Mouse (Mus musculus) intestine, postnatal 0 days (tissue): ENCODE data around the gene Flot2. TPM values are rescaled to one million over a fixed set of nuclear protein-coding genes. Genes with fewer than 3 reads are reported as not detected.

Source experiments
- ATAC-seq: fragments of 200-750 bp; cut with Nextera tagmentation; 2 replicates; pipeline ENCODE4 v1.8.0; 2017; ENCODE audit warnings: mild to moderate bottlenecking, moderate TSS enrichment, moderate library complexity
- H3K27ac ChIP-seq: fragments of 300-500 bp; sonication (generic); 2 replicates; pipeline ENCODE4 v1.5.1; 2014; ENCODE audit warnings: mild to moderate bottlenecking, low read depth, low read length, moderate library complexity
- H3K27me3 ChIP-seq: fragments of 300-500 bp; sonication (generic); replicated peaks from 2 replicates; pipeline ENCODE4 v1.6.1; 2014; ENCODE audit warnings: low read length, mixed read lengths; ENCODE audit not compliant: control insufficient read depth, insufficient read depth
- H3K36me3 ChIP-seq: fragments of 300-500 bp; sonication (generic); 2 replicates; pipeline ENCODE4 v1.6.1; 2014; ENCODE audit warnings: mild to moderate bottlenecking, moderate library complexity; ENCODE audit not compliant: control insufficient read depth, insufficient read depth
- H3K4me1 ChIP-seq: fragments of 300-500 bp; sonication (generic); replicated peaks from 2 replicates; pipeline ENCODE4 v1.6.1; 2014; ENCODE audit warnings: antibody characterized with exemption, low read length, mixed read lengths; ENCODE audit not compliant: control insufficient read depth, insufficient read depth
- H3K4me2 ChIP-seq: fragments of 300-500 bp; sonication (generic); replicated peaks from 2 replicates; pipeline ENCODE4 v1.6.1; 2014; ENCODE audit warnings: low read depth, mild to moderate bottlenecking, moderate library complexity
- H3K4me3 ChIP-seq: fragments of 300-500 bp; sonication (generic); 2 replicates; pipeline ENCODE4 v1.5.1; 2014; ENCODE audit warnings: low read depth, low read length
- H3K9ac ChIP-seq: fragments of 300-500 bp; sonication (generic); 2 replicates; pipeline ENCODE4 v1.6.1; 2014; ENCODE audit warnings: mild to moderate bottlenecking, low read depth, low read length
- H3K9me3 ChIP-seq: fragments of 300-500 bp; sonication (generic); 2 replicates; pipeline ENCODE4 v1.6.1; 2016; ENCODE audit warnings: mixed run types; ENCODE audit not compliant: control insufficient read depth
- CTCF ChIP-seq: sonication (generic); IDR thresholded peaks from 2 replicates; pipeline ENCODE4 v1.5.1; 2016; ENCODE audit warnings: low read depth, mild to moderate bottlenecking, control low read depth, antibody characterized with exemption, moderate library complexity
- WGBS: fragments of 180-500 bp; shearing (Covaris S2); extraction: QIAGEN DNeasy Blood & Tissue Kit; methylation state at CpG from one replicate; pipeline ENCODE4 v1.1.7; 2014; 5-methylcytosine and 5-hydroxymethylcytosine counted together
- polyA plus RNA-seq: library from polyadenylated mRNA; unstranded; fragments of >200 nt; fragmentation: Nextera tagmentation; extraction: Ambion mirVana; gene quantifications from 2 replicates; pipeline ENCODE4 v1.2.1, GENCODE M21; 2015

Gene Flot2
- polyA plus RNA-seq, 1 experiment from 2014 or later, result 23.3 TPM

GRCm38 (mm10) chr11:78029240-78029639 lies 8.5 kb upstream of the Flot2 start:
- Histone ChIP-seq H3K27ac (no peak overlapping the region), H3K36me3 (peaks cover 54% of the 10 kb centered on the region), H3K27me3 (no peaks in the 10 kb centered on the region), H3K4me1 (no peaks in the 10 kb centered on the region), H3K4me3 (no peak overlapping the region), H3K9ac (no peak overlapping the region), H3K9me3 (no peaks in the 10 kb centered on the region), H3K4me2 (no peak overlapping the region)
- no peak for ATAC-seq
- 94% methylated on average over 8 of the region's 8 CpGs for WGBS
- no peak for TF ChIP-seq CTCF

GRCm38 (mm10) chr11:78030600-78030999 lies 7.1 kb upstream of the Flot2 start:
- H3K27me3 ChIP-seq, result no peaks in the 10 kb centered on the region
- H3K4me1 ChIP-seq, result no peaks in the 10 kb centered on the region
- no peak overlapping the region for H3K4me3 ChIP-seq
- H3K36me3 ChIP-seq, result peaks cover 42% of the 10 kb centered on the region
- H3K9me3 ChIP-seq, result no peaks in the 10 kb centered on the region
- H3K9ac ChIP-seq, result no peak overlapping the region
- no peak for ATAC-seq
- no peak overlapping the region for H3K27ac ChIP-seq
- 80% methylated on average over 2 of the region's 2 CpGs for WGBS
- TF ChIP-seq CTCF, result no peak
- H3K4me2 ChIP-seq, result no peak overlapping the region

- H3K9ac ChIP-seq, result no peak overlapping the region
- no peak for TF ChIP-seq CTCF
- WGBS, result 41% methylated on average over 6 of the region's 6 CpGs
- H3K27ac ChIP-seq, result no peak overlapping the region
- no peaks in the 10 kb centered on the region for H3K27me3 ChIP-seq
- H3K9me3 ChIP-seq, result no peaks in the 10 kb centered on the region
- peak overlapping the region; percentile 62; the same call in 1 of the 2 replicates for H3K4me3 ChIP-seq
- no peak for ATAC-seq
- peaks cover 34% of the 10 kb centered on the region for H3K36me3 ChIP-seq
- no peaks in the 10 kb centered on the region for H3K4me1 ChIP-seq
- peak overlapping the region; percentile 97 for H3K4me2 ChIP-seq
These were observed 6.3 kb upstream of the Flot2 start for GRCm38 (mm10) chr11:78031389-78031788.

GRCm38 (mm10) chr11:78031947-78032808 lies 5.6 kb upstream of the Flot2 start, which contains the start of gene Dhrs13:
Gene Dhrs13 (plus strand): TSS chr11:78032280.
- H3K4me3 ChIP-seq, result peak within 1 kb of the TSS; percentile 62
- H3K27me3 ChIP-seq, result no peaks in the 10 kb centered on the region
- ATAC-seq, result peak; percentile 93
- H3K27ac ChIP-seq, result peak within 1 kb of the TSS; percentile 70
- peak within 1 kb of the TSS; percentile 97 for H3K4me2 ChIP-seq
- peak; percentile 96 for TF ChIP-seq CTCF
- H3K9ac ChIP-seq, result peak within 1 kb of the TSS; percentile 53
- H3K36me3 ChIP-seq, result peaks cover 26% of the 10 kb centered on the region; the same call in 1 of the 2 replicates
- under 1% methylated on average over 95 of the region's 96 CpGs for WGBS
- H3K4me1 ChIP-seq, result no peaks in the 10 kb centered on the region
- no peaks in the 10 kb centered on the region for H3K9me3 ChIP-seq

- TF ChIP-seq CTCF, result no peak
- no peak for ATAC-seq
- Histone ChIP-seq H3K27ac (no peak overlapping the region), H3K4me2 (peak overlapping the region; percentile 97), H3K9ac (peak overlapping the region; percentile 53), H3K4me1 (no peaks in the 10 kb centered on the region), H3K36me3 (peaks cover 20% of the 10 kb centered on the region; the same call in 1 of the 2 replicates), H3K27me3 (no peaks in the 10 kb centered on the region), H3K4me3 (peak overlapping the region; percentile 62), H3K9me3 (no peaks in the 10 kb centered on the region)
- WGBS, result 6% methylated on average over 5 of the region's 5 CpGs
These were observed 4.9 kb upstream of the Flot2 start for GRCm38 (mm10) chr11:78032809-78033195.

GRCm38 (mm10) chr11:78033931-78034617 lies 3.7 kb upstream of the Flot2 start:
- Histone ChIP-seq H3K4me1 (no peaks in the 10 kb centered on the region), H3K4me2 (no peak overlapping the region), H3K4me3 (no peak overlapping the region), H3K9ac (no peak overlapping the region), H3K27ac (no peak overlapping the region), H3K9me3 (no peaks in the 10 kb centered on the region), H3K27me3 (no peaks in the 10 kb centered on the region), H3K36me3 (peaks cover 8% of the 10 kb centered on the region; the same call in 1 of the 2 replicates)
- no peak for TF ChIP-seq CTCF
- ATAC-seq, result no peak
- WGBS, result 95% methylated on average over 23 of the region's 23 CpGs
